13 mouse cellular contexts compared by ENCODE assay signal in genomic region chr12:3568461-3568991, GRCm38 (mm10). TPM values are rescaled to one million over a fixed set of nuclear protein-coding genes. Genes with fewer than 3 reads are reported as not detected.
DNase-seq lines count a peak whose midpoint lies in the region; ATAC-seq and TF ChIP-seq lines count a peak whose summit lies in the region.
"Had no signal": no experiment of that assay in that cellular context is flagged by ENCODE, and none has a peak within 500 bp of the region (broad histone marks: within the 10 kb centered on the region; RNA-seq: fewer than 3 reads in every experiment).

No protein-coding gene starts in this region.

- peak; percentile 81 for DNase-seq in kidney, postnatal 0 days (ENCODE audit: low spot score)
- DNase-seq in kidney, adult 2 months: no peak
- peak; percentile 20 for DNase-seq in MEL (ENCODE audit: low read depth, low spot score)
- peak; percentile 77 to 84 for DNase-seq in right cerebral cortex, postnatal 36 days (ENCODE audit: low spot score in 2 of 2)
- no peak for DNase-seq in retina, embryonic 14.5 days (ENCODE audit: low spot score)
- DNase-seq: cerebellum, adult 8-10 months; gastrocnemius, postnatal 25 days; lung, embryonic 14.5 days; midbrain, embryonic 14.5 days had no signal

- H3K79me2 ChIP-seq in MEL (ENCODE audit: control insufficient read depth, insufficient read depth, low read length, poor library complexity): peaks cover 5% of the 10 kb centered on the region

- 30% methylated on average over 5 of the region's 5 CpGs for WGBS in kidney, postnatal 0 days
- WGBS in kidney, adult 2 months: 61% methylated on average over 5 of the region's 5 CpGs
- 80% methylated on average over 5 of the region's 5 CpGs for WGBS in forebrain, embryonic 15.5 days
- WGBS in heart, embryonic 12.5 days: 33% methylated on average over 5 of the region's 5 CpGs

- no peaks in the 10 kb centered on the region for H3K36me3 ChIP-seq in kidney, postnatal 0 days (ENCODE audit: insufficient read depth, low read length)
- H3K36me3 ChIP-seq in kidney, adult 2 months (ENCODE audit: control insufficient read depth, insufficient read depth, low read length): no peaks in the 10 kb centered on the region
- peaks cover 0 to 2% of the 10 kb centered on the region in 2 experiments; a peak in 2 of 4 replicates for H3K36me3 ChIP-seq in MEL (ENCODE audit: control insufficient read depth in 1 of 2, insufficient read depth in 2 of 2, low read length in 2 of 2)
- H3K36me3 ChIP-seq in forebrain, embryonic 15.5 days: no peaks in the 10 kb centered on the region
- H3K36me3 ChIP-seq in heart, embryonic 12.5 days: no peaks in the 10 kb centered on the region

- no peak for TF ChIP-seq RAD21 in MEL (IDR thresholded peaks at IDR 0.05; ENCODE audit: low read depth, low read length)

- no peak for ATAC-seq in kidney, postnatal 0 days (replicated peaks; ENCODE audit: low FRiP score, low read depth)
- peak; percentile 71 for ATAC-seq in inflammation-experienced regulatory T-cells, adult 6 months
- ATAC-seq in forebrain, embryonic 15.5 days (replicated peaks): no peak
- no peak for ATAC-seq in heart, embryonic 12.5 days (ENCODE audit: insufficient number of reproducible peaks, low FRiP score)

- H3K9ac ChIP-seq in kidney, postnatal 0 days (ENCODE audit: low read depth, low read length): no peak overlapping the region
- no peak overlapping the region for H3K9ac ChIP-seq in MEL (ENCODE audit: control insufficient read depth, low read depth, low read length, poor library complexity, severe bottlenecking)
- H3K9ac ChIP-seq in forebrain, embryonic 15.5 days (replicated peaks): no peak overlapping the region
- H3K9ac ChIP-seq in heart, embryonic 12.5 days: no peak overlapping the region
- H3K9ac ChIP-seq: hindbrain, embryonic 14.5 days; lung, embryonic 14.5 days had no signal

- no peaks in the 10 kb centered on the region for H3K27me3 ChIP-seq in kidney, postnatal 0 days (ENCODE audit: insufficient read depth, low read length)
- no peaks in the 10 kb centered on the region for H3K27me3 ChIP-seq in kidney, adult 2 months (replicated peaks; ENCODE audit: control insufficient read depth, insufficient read depth, low read length)
- 0 out of 4 replicates have a peak, but pooled peaks cover 0 to 2% of the 10 kb centered on the region in 2 experiments for H3K27me3 ChIP-seq in MEL (ENCODE audit: control insufficient read depth in 1 of 2, insufficient read depth in 2 of 2, low read length in 2 of 2)
- no peaks in the 10 kb centered on the region for H3K27me3 ChIP-seq in forebrain, embryonic 15.5 days
- H3K27me3 ChIP-seq in heart, embryonic 12.5 days (replicated peaks): 0 out of 2 replicates have a peak, but pooled peaks cover 3% of the 10 kb centered on the region

- no peak overlapping the region for H3K4me3 ChIP-seq in kidney, postnatal 0 days (replicated peaks; ENCODE audit: low read depth, low read length)
- H3K4me3 ChIP-seq in kidney, adult 2 months (ENCODE audit: insufficient read depth, low read depth, low read length): no peak overlapping the region
- no peak overlapping the region for H3K4me3 ChIP-seq in MEL (ENCODE audit: control insufficient read depth in 1 of 2, insufficient read depth in 1 of 2, low read depth in 2 of 2, low read length in 2 of 2)
- H3K4me3 ChIP-seq in forebrain, embryonic 15.5 days: no peak overlapping the region
- H3K4me3 ChIP-seq in heart, embryonic 12.5 days: no peak overlapping the region

- TF ChIP-seq CTCF in kidney, postnatal 0 days (IDR thresholded peaks at IDR 0.05; ENCODE audit: low read depth): no peak
- TF ChIP-seq CTCF in kidney, adult 2 months (conservative IDR thresholded peaks at IDR 0.05; ENCODE audit: insufficient read depth, insufficient read length, low read depth, low read length): no peak
- no peak for TF ChIP-seq CTCF in MEL (IDR thresholded peaks at IDR 0.05 in 2 of 3, conservative IDR thresholded peaks at IDR 0.05 in 1 of 3; ENCODE audit: control insufficient read depth in 1 of 3, insufficient read depth in 1 of 3, low read depth in 2 of 3, low read length in 3 of 3, poor library complexity in 1 of 3, severe bottlenecking in 1 of 3)

- peaks cover 7% of the 10 kb centered on the region; the same call in 1 of the 2 replicates for H3K4me1 ChIP-seq in kidney, postnatal 0 days (replicated peaks; ENCODE audit: insufficient read depth, low read length)
- 0 out of 2 replicates have a peak, but pooled peaks cover 2% of the 10 kb centered on the region for H3K4me1 ChIP-seq in kidney, adult 2 months (ENCODE audit: control insufficient read depth, insufficient read depth, low read length)
- peaks cover 0 to 9% of the 10 kb centered on the region in 2 experiments; a peak in 3 of 4 replicates for H3K4me1 ChIP-seq in MEL (ENCODE audit: control insufficient read depth in 1 of 2, insufficient read depth in 2 of 2, low read length in 2 of 2)
- peaks cover 11% of the 10 kb centered on the region for H3K4me1 ChIP-seq in forebrain, embryonic 15.5 days
- peaks cover 17% of the 10 kb centered on the region for H3K4me1 ChIP-seq in heart, embryonic 12.5 days (replicated peaks)

- H3K9me3 ChIP-seq in kidney, postnatal 0 days (replicated peaks; ENCODE audit: low read length): no peaks in the 10 kb centered on the region
- no peaks in the 10 kb centered on the region for H3K9me3 ChIP-seq in MEL (replicated peaks; ENCODE audit: insufficient read depth, low read length)
- H3K9me3 ChIP-seq in forebrain, embryonic 15.5 days: no peaks in the 10 kb centered on the region
- no peaks in the 10 kb centered on the region for H3K9me3 ChIP-seq in heart, embryonic 12.5 days (replicated peaks)

- no peak for TF ChIP-seq POLR2A in kidney, adult 2 months (IDR thresholded peaks at IDR 0.05; ENCODE audit: low read depth, low read length)
- TF ChIP-seq POLR2A in MEL (IDR thresholded peaks at IDR 0.05; ENCODE audit: control insufficient read depth in 1 of 2, insufficient read depth in 1 of 2, low read depth in 1 of 2, low read length in 2 of 2, poor library complexity in 1 of 2): no peak

- TF ChIP-seq EP300 in MEL (IDR thresholded peaks at IDR 0.05; ENCODE audit: low read depth in 1 of 2, low read length in 2 of 2): 0 out of 4 replicates have a peak, but pooled peaks of 1 of the 2 experiments have one; percentile 16

- H3K27ac ChIP-seq in kidney, postnatal 0 days: no peak overlapping the region
- no peak overlapping the region for H3K27ac ChIP-seq in kidney, adult 2 months (ENCODE audit: insufficient read depth, low read depth, low read length)
- no peak overlapping the region for H3K27ac ChIP-seq in MEL (ENCODE audit: control insufficient read depth, low read depth, low read length)
- no peak overlapping the region for H3K27ac ChIP-seq in forebrain, embryonic 15.5 days (replicated peaks)
- H3K27ac ChIP-seq in heart, embryonic 12.5 days (ENCODE audit: poor library complexity, severe bottlenecking): no peak overlapping the region
- H3K27ac ChIP-seq: hindbrain, embryonic 14.5 days had no signal

- H3K4me2 ChIP-seq in kidney, postnatal 0 days (ENCODE audit: low read length): no peak overlapping the region
- H3K4me2 ChIP-seq in forebrain, embryonic 15.5 days (replicated peaks): no peak overlapping the region
- no peak overlapping the region for H3K4me2 ChIP-seq in heart, embryonic 12.5 days
- H3K4me2 ChIP-seq: hindbrain, embryonic 14.5 days; lung, embryonic 14.5 days had no signal

TF ChIP-seq in MEL, 35 proteins besides CTCF, POLR2A, EP300 and RAD21:
- TF ChIP-seq SIN3A (IDR thresholded peaks at IDR 0.05; ENCODE audit: low read length) (no peak), TBP (IDR thresholded peaks at IDR 0.05; ENCODE audit: low read depth, low read length) (no peak), POLR2AphosphoS2 (IDR thresholded peaks at IDR 0.05; ENCODE audit: low read length) (no peak), MXI1 (IDR thresholded peaks at IDR 0.05; ENCODE audit: low read depth, low read length) (no peak), TCF12 (IDR thresholded peaks at IDR 0.05; ENCODE audit: low read depth, low read length) (0 out of 2 replicates have a peak, but pooled peaks have one; percentile 14), ZKSCAN1 (IDR thresholded peaks at IDR 0.05; ENCODE audit: low read depth, low read length) (no peak), USF1 (IDR thresholded peaks at IDR 0.05; ENCODE audit: low read depth, low read length) (peak; percentile 59; the same call in 1 of the 2 replicates), ZNF384 (IDR thresholded peaks at IDR 0.05; ENCODE audit: low read depth, low read length) (no peak), POLR2AphosphoS5 (IDR thresholded peaks at IDR 0.05; ENCODE audit: borderline replicate concordance, low read depth, low read length) (no peak)
TF ChIP-seq in MEL: peak in this region for 2.

RNA-seq across cellular contexts. Expression of gene Dtnb, which starts 3.7 kb away (rescaled TPM):
- 36.3 and 43.5 TPM in 2 replicates for polyA plus RNA-seq in kidney, postnatal 0 days (2015; fragmentation: Nextera tagmentation; extraction: Ambion mirVana)
- polyA plus RNA-seq in kidney, adult 2 months (2012; rRNA removed): 60.5 and 68.0 TPM in 2 replicates
- total RNA-seq in MEL (2012; rRNA removed): 18.6 and 20.6 TPM in 2 replicates
- 10 to 100 TPM in 1 of 2 experiments, not detected in 1; 24.9 TPM for polyA plus RNA-seq in MEL (2012; ENCODE audit: insufficient read depth in 1 of 2, insufficient read length in 2 of 2, low read depth in 1 of 2, low replicate concordance in 2 of 2, missing spikeins in 1 of 2)
- 10 to 100 TPM; 16.7 to 34.2 (median 33.7) TPM for polyA plus RNA-seq in inflammation-experienced regulatory T-cells, adult 6 months (2017; shearing (Covaris generic))
- polyA plus RNA-seq in forebrain, embryonic 15.5 days (2015; fragmentation: Nextera tagmentation; extraction: Ambion mirVana): 31.5 and 33.8 TPM in 2 replicates
- 20.5 and 22.9 TPM in 2 replicates for polyA plus RNA-seq in heart, embryonic 12.5 days (2016; fragmentation: Nextera tagmentation; extraction: Ambion mirVana)

Comparison
In these comparisons a context has a peak if more than half of its experiments do, and no peak if none do; other contexts are left out.
1. DNase-seq: peak in kidney, postnatal 0 days (single experiment), MEL (single experiment) and right cerebral cortex, postnatal 36 days (2 of 2); none in kidney, adult 2 months (single experiment) and retina, embryonic 14.5 days (single experiment).